Mouse (Mus musculus) ES-E14 (cell line): ENCODE measurements around the gene She. TPM values are rescaled to one million over a fixed set of nuclear protein-coding genes. Genes with fewer than 3 reads are reported as not detected.

Experiments
- DNase-seq: peaks from one replicate; pipeline ENCODE4 v3.0.0-alpha.2; 2013; ENCODE audit warnings: low read depth, low spot score
- H3K27ac ChIP-seq: 2 replicates; pipeline ENCODE4 v1.5.1; 2012; ENCODE audit warnings: low read depth, mild to moderate bottlenecking, low read length, moderate library complexity, mixed read lengths; ENCODE audit not compliant: poor library complexity, insufficient read depth, severe bottlenecking
- H3K36me3 ChIP-seq: 2 replicates; pipeline ENCODE4 v1.6.1; 2012; ENCODE audit warnings: mild to moderate bottlenecking, low read length, moderate library complexity, mixed read lengths; ENCODE audit not compliant: control insufficient read depth, poor library complexity, insufficient read depth, severe bottlenecking
- H3K4me1 ChIP-seq, 2 experiments: fragments of 150-350 bp in 1 of 2; sonication (generic) in 1 of 2; 2 replicates each; pipeline ENCODE4 v1.6.1; 2012; ENCODE audit warnings: low read length in 2 of 2, mild to moderate bottlenecking in 1 of 2, mixed read lengths in 1 of 2; ENCODE audit not compliant: control insufficient read depth in 2 of 2, insufficient read depth in 2 of 2, poor library complexity in 1 of 2
- H3K4me3 ChIP-seq, 2 experiments: fragments of 150-350 bp in 1 of 2; sonication (generic) in 1 of 2; 2 replicates each; pipeline ENCODE4 v1.5.1; 2012; ENCODE audit warnings: low read length in 2 of 2, low read depth in 1 of 2, mild to moderate bottlenecking in 1 of 2, mixed read lengths in 1 of 2; ENCODE audit not compliant: insufficient read depth in 1 of 2, poor library complexity in 1 of 2, severe bottlenecking in 1 of 2
- H3K9ac ChIP-seq: 2 replicates; pipeline ENCODE4 v1.6.1; 2012; ENCODE audit warnings: low read depth, mild to moderate bottlenecking, low read length, mixed read lengths; ENCODE audit not compliant: poor library complexity, insufficient read depth, severe bottlenecking
- H3K9me3 ChIP-seq: fragments of 150-350 bp; sonication (generic); 2 replicates; pipeline ENCODE4 v1.6.1; 2012; ENCODE audit warnings: low read depth, mild to moderate bottlenecking, low read length; ENCODE audit not compliant: control insufficient read depth, insufficient read depth
- CHD2 ChIP-seq: IDR thresholded peaks from 2 replicates; pipeline ENCODE4 v1.6.1; 2014; ENCODE audit warnings: mild to moderate bottlenecking, low read depth, low read length, inconsistent platforms
- HCFC1 ChIP-seq: IDR thresholded peaks from 2 replicates; pipeline ENCODE4 v1.6.1; 2012; ENCODE audit warnings: low read length, inconsistent platforms, borderline replicate concordance; ENCODE audit not compliant: insufficient read depth
- MAFK ChIP-seq: IDR thresholded peaks from 2 replicates; pipeline ENCODE4 v1.6.1; 2014; ENCODE audit warnings: mild to moderate bottlenecking, low read depth, low read length, inconsistent platforms; ENCODE audit not compliant: insufficient read depth
- ZC3H11A ChIP-seq: IDR thresholded peaks from 2 replicates; pipeline ENCODE4 v1.6.1; 2012; ENCODE audit warnings: low read depth, mild to moderate bottlenecking, inconsistent platforms, low read length, borderline replicate concordance
- ZNF384 ChIP-seq: IDR thresholded peaks from 2 replicates; pipeline ENCODE4 v1.6.1; 2012; ENCODE audit warnings: low read depth, low read length, inconsistent platforms
- in situ Hi-C, 2 experiments: fragments of 600-800 bp; cut with MboI; formaldehyde crosslinking; loops; one replicate each; pipeline ENCODE4 v1.15.1; 2025; ENCODE audit warnings: low sequenced_read_pairs in 2 of 2, inconsistent platforms in 1 of 2; ENCODE audit not compliant: unreplicated experiment in 2 of 2
- total RNA-seq: library from RNA; depleted of rRNA; stranded (reverse); fragments of 300-350 nt; gene quantifications from 2 replicates; pipeline ENCODE4 v1.2.3, GENCODE M21; 2012

The She gene
- total RNA-seq, 1 experiment, result 2.6 TPM

GRCm38 (mm10) chr3:89808638-89809037, 22.5 kb upstream of the She start:
- Histone ChIP-seq H3K9me3 (no peaks in the 10 kb centered on the region), H3K4me3 (no peak overlapping the region), H3K9ac (peak overlapping the region; percentile 47; the same call in 1 of the 2 replicates), H3K4me1 (peaks cover 5 to 22% of the 10 kb centered on the region in 2 experiments), H3K27ac (0 out of 2 replicates have a peak overlapping the region, but pooled peaks have one; percentile 2), H3K36me3 (no peaks in the 10 kb centered on the region)
- no peak for DNase-seq
- in situ Hi-C loops, result no loop called here
- TF ChIP-seq ZNF384 (no peak), HCFC1 (no peak), ZC3H11A (no peak), CHD2 (no peak), MAFK (no peak)

GRCm38 (mm10) chr3:89810841-89811240, 20.3 kb upstream of the She start:
- no peak for DNase-seq
- Histone ChIP-seq H3K4me1 (peaks cover 0 to 13% of the 10 kb centered on the region in 2 experiments; a peak in 2 of 4 replicates), H3K36me3 (no peaks in the 10 kb centered on the region), H3K4me3 (no peak overlapping the region), H3K27ac (no peak overlapping the region), H3K9me3 (no peaks in the 10 kb centered on the region), H3K9ac (no peak overlapping the region)
- no peak for TF ChIP-seq ZC3H11A
- no peak for TF ChIP-seq ZNF384
- TF ChIP-seq HCFC1, result no peak
- TF ChIP-seq MAFK, result no peak
- no peak for TF ChIP-seq CHD2
- in situ Hi-C loops, result no loop called here

DNA sequence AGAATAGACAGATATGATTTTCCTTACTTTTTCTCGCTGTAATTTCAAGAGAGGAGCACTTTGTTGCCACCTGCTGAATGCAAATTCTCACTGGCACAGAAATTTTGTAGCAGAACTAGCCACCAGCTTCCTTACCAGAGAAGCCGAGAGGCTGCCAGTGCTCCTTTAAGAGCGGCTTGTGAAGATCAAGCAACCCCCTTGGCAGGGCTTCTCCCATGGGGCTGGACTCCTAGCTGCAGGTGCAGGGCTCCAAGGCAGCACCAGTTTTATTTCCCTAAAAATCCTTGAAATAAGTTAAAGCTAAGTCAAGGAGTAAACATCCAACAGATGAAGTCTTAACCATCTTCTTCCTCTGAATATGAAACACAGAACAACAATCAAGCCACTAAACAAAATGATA, 19.0 kb upstream of the She start:
- no peak overlapping the region for H3K9ac ChIP-seq
- in situ Hi-C loops, result no loop called here
- H3K4me3 ChIP-seq, result no peak overlapping the region
- no peaks in the 10 kb centered on the region for H3K9me3 ChIP-seq
- no peaks in the 10 kb centered on the region for H3K36me3 ChIP-seq
- H3K4me1 ChIP-seq, result peaks cover 0 to 11% of the 10 kb centered on the region in 2 experiments; a peak in 2 of 4 replicates
- DNase-seq, result no peak
- no peak for TF ChIP-seq ZNF384
- TF ChIP-seq HCFC1, result no peak
- no peak for TF ChIP-seq CHD2
- TF ChIP-seq MAFK, result no peak
- no peak for TF ChIP-seq ZC3H11A
- H3K27ac ChIP-seq, result no peak overlapping the region

GRCm38 (mm10) chr3:89814051-89814450, 17.1 kb upstream of the She start:
- in situ Hi-C loops, result no loop called here
- no peak overlapping the region for H3K27ac ChIP-seq
- H3K9ac ChIP-seq, result no peak overlapping the region
- peaks cover 2 to 3% of the 10 kb centered on the region in 2 experiments; a peak in 2 of 4 replicates for H3K4me1 ChIP-seq
- no peak for DNase-seq
- H3K36me3 ChIP-seq, result no peaks in the 10 kb centered on the region
- TF ChIP-seq HCFC1, result no peak
- TF ChIP-seq CHD2, result no peak
- no peak for TF ChIP-seq ZC3H11A
- no peak for TF ChIP-seq ZNF384
- H3K9me3 ChIP-seq, result no peaks in the 10 kb centered on the region
- H3K4me3 ChIP-seq, result no peak overlapping the region

GRCm38 (mm10) chr3:89817056-89817455, 14.1 kb upstream of the She start:
- no peak overlapping the region for H3K4me3 ChIP-seq
- no peak overlapping the region for H3K9ac ChIP-seq
- in situ Hi-C loops, result no loop called here
- TF ChIP-seq CHD2 (no peak), HCFC1 (no peak), ZNF384 (no peak), ZC3H11A (peak; percentile 37; the same call in 1 of the 2 replicates), MAFK (no peak)
- H3K4me1 ChIP-seq, result peaks cover 3 to 10% of the 10 kb centered on the region in 2 experiments; a peak in 1 of 4 replicates
- no peaks in the 10 kb centered on the region for H3K9me3 ChIP-seq
- DNase-seq, result no peak
- no peak overlapping the region for H3K27ac ChIP-seq
- H3K36me3 ChIP-seq, result no peaks in the 10 kb centered on the region
